Mouse (Mus musculus): ENCODE results near the gene Wdr91.

GRCm38 (mm10) chr6:34939451-34939850 lies 28.8 kb upstream of the Wdr91 start:
- no peak for TF ChIP-seq CTCF (IDR thresholded peaks at IDR 0.05; ENCODE audit: low read depth)
- TF ChIP-seq EP300 (IDR thresholded peaks at IDR 0.05; ENCODE audit: low read depth): no peak

Measured in liver, embryonic 14.5 days (tissue).